Mouse (Mus musculus) mouse embryonic stem cell (cell line): Measurements from ENCODE around the gene C1ql1.

Experiments used
- in situ Hi-C, 2 experiments: fragments of 300-500 bp; cut with MboI; formaldehyde crosslinking; loops; 1 replicate in 1 of 2; 3 replicates in 1 of 2; pipeline ENCODE4 v1.14.3; 2019 to 2020; ENCODE audit warnings: low sequenced_read_pairs in 2 of 2, low pct_unique_long_range_greater_than_20kb in 1 of 2, mixed read lengths in 1 of 2; ENCODE audit not compliant: unreplicated experiment in 1 of 2

C1ql1 gene

DNA sequence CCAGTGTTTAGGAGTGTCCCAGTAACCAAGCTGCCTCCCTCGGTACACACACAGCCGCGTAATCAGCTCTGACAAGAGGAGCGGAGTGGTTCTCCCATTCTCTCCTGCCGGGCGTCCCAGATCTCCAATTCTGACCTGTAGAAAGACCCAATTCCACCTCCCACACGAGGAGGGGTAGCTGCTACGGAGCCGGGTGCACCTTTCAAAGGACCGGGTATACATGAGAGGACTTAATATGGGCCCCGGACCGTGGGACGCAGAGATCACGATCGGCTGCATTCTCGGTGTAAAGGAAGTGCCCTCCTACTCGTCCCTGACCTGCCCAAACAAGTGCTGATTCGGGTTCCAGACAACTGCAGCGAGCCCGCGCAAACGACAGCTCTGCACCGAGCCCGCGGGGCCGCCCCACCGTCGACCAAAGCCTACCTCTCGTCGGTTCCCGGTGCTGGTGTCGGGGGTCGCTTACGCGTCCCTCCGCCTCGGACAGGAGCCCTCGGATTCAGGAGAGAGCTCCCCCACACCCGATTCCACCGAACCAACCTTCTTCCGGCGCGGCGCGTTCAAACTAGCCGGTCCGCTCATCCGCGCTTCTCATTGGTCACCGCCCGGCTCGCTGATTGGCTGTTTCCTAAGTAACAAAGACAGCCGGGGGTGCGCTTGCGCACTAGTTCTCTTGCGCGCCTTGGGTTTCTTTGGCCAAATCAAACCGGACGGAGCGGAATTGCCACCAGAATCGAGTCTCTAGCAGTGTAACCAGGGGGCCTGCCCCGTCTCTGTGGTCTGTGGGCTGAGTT, 21.7 kb downstream of the C1ql1 start, which contains the start of gene Kif18b:
Gene Kif18b (minus strand): TSS at position 568 of the 794 bp plus-strand sequence.
- in situ Hi-C loops, result no loop called here

DNA sequence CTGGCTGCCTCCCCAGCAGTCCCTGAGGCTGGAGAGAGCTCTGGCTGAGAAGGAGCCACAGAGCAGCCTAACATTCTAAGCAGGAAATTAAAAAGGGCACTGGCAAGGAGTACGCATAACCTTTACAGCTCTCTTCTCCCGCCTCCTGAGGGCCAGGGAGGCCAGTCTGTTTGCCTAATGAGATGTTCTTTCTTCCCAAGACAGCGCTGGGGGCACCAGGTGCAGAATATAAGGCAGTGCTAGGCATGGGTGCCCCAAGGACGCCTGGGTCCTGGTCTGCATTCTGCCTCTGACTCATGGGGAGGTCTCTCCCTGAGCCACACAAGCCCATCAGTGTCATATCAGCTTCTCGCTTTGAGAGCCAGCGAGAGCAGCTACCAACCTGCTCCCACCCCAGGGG, 25.0 kb downstream of the C1ql1 start:
- in situ Hi-C loops, result no loop called here

DNA sequence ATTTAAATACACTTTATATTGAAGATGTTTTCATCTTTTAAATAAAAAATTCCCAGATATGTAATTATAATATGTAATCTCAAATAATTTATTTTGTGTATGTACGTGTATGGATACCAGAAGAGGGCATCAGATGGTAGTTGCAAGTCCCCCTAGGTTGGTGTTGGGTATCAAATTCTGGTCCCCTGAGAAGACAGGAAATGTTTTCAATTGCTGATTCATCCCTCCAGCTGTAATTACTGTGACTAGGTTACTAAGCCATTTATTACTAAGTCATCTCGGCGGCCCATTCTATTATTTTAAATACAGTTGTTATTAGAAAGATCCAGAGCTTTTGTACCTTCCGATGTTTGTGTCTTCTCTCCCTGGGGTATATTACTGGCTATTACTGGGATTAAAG, 28.4 kb downstream of the C1ql1 start:
- in situ Hi-C loops, result no loop called here

DNA sequence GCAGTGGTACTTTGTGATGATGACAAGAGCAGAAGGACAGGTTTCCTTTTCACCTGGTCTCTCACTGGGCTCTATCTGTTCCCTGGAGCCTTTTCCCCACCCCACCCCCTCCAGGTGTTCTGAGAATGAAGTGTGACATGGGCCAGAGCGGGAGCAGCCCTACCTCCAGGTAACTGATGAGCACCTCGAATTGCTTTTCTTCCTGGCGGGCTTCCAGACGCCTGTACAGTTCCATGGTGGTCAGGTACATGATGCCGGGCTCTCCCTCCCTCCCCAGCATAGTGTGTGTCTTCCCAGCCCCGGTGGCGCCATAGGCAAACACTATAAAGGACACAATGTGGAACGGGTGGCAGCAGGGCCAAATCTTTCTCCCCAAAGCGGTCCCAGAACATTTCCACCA, 31.1 kb downstream of the C1ql1 start:
- in situ Hi-C loops, result no loop called here

DNA sequence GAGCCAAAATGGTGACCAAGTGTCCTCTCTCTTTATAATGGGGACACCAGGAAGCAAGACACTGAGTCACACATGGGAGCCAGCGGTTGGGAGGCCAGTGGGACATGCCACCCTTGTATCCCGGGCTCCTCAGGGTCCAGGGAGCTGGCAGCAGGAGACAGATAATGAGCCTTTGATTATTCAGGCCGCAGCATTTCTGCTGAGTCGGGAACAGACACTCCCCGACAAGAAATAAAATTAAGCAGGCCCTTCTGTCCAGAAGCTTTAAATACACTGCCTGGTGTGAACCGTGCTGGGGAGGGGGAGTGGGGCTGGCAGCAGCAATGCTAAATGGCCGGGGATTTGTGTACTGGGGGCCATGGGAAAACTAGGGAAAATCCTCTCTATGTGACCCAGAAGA, 35.1 kb downstream of the C1ql1 start:
- in situ Hi-C loops, result no loop called here

DNA sequence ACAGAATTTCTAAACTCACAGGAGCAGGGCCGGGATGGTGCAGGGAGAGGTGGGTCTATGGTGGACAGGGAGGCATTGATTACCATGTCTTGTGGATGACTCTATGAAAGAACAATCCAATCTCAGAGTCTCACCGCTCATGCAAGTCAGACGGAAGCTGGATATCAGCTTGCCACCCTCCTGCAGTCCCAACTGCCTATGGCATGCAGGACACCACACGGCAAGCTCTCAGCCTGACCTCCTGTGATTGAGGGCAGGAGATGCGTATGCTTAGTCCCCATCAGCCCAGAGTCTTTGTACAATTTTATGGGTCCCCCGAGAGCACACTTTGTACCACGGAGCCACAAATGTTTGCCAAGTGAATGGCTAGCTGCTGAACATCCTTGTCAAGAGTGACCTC, 42.8 kb downstream of the C1ql1 start:
- in situ Hi-C loops, result no loop called here

DNA sequence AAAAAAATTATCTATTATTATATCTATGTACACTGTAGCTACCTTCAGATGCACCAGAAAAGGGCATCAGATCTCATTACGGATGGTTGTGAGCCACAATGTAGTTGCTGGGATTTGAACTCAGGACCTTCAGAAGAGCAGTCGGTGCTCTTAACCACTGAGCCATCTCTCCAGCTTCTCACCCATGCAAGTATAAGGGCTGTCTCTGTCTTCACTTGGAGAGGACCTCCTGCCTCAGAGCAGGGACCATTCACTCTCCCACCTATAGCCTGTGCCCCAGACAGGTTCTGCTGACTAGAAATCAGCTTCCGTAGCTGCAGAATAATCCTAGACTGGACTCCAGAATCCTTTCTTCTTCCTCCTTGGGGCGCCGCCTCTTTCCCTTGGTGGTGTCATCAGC, 44.4 kb downstream of the C1ql1 start:
- in situ Hi-C loops, result no loop called here

DNA sequence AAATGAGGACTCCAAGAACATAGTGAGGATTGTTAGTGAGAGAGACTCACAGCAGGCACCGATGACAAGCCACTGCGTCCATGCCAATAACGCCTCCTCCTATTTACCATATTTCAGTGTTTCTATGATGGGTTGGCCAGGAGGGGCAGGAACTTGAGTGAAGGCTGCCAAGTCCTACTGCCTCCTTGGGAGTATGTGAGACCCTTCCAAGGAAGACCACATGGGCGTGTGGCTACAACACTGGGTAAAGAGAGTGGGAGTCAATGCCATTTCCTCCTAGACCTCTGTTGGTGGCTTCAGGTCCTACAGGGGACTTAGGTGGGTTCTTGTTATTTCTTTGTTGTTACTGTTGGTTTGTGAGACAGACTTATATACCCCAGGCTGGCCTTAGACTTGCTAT, 45.3 kb downstream of the C1ql1 start:
- in situ Hi-C loops, result no loop called here

DNA sequence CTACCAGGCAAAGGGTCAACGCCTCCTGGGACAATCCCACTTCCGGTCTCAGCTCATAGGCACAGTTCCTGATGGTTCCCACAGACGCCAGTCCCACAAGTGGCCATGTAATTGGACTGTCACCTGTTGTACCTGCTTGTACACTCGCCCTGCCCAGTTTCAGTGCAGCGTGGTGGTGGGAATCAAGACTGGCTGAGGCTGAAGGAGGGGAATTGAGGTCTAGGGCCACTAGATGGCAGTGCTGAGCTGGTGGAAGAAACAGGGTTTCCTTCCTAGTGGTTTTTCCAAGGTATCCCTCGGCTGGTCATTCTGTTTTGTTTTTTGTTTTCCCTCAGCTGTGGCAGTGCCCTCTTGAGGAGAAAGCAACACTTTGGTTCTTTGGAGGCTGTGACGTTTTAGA, 45.7 kb downstream of the C1ql1 start, which contains the start of gene Gfap:
Gene Gfap (minus strand): TSS at position 150 of the 400 bp plus-strand sequence.
- in situ Hi-C loops, result no loop called here

DNA sequence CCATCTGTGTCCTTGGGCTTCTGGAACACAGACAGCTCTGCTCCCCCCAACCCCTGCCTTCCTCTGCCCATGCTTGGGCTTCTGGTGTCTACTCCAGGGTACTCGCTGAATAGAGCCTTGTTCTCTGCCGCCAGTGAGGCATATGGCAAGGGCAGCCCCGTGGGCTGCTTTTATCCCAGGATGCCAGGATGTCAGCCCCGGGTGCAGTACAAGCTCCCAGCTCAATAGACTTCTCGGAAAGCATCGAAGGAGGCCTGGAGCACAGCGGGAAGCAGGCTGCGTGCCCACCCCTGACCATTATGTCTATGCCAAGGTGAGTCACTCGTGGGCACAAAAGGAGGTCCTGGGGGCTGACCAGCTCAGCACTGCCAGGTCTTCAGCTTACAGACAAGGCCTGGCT, 48.1 kb downstream of the C1ql1 start:
- in situ Hi-C loops, result loop anchor here in 1 of 2 experiments (5.0 kb wide), 1 partner anchor 94 kb away; no protein-coding TSS in a partner anchor

DNA sequence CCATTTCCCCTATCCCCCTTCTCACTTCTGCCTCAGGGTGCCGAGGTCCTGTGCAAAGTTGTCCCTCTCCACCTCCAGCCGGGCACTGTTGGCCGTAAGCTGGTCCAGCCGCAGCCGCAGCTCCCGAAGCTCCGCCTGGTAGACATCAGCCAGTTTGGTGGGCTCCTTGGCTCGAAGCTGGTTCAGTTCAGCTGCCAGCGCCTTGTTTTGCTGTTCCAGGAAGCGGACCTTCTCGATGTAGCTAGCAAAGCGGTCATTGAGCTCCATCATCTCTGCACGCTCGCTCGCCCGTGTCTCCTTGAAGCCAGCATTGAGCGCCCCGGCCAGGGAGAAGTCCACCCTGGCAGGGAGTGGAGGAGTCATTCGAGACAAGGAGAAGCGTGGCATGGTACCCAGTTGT, 49.8 kb downstream of the C1ql1 start:
- in situ Hi-C loops, result loop anchor here in 1 of 2 experiments (5.0 kb wide), 1 partner anchor 96 kb away; no protein-coding TSS in a partner anchor

DNA sequence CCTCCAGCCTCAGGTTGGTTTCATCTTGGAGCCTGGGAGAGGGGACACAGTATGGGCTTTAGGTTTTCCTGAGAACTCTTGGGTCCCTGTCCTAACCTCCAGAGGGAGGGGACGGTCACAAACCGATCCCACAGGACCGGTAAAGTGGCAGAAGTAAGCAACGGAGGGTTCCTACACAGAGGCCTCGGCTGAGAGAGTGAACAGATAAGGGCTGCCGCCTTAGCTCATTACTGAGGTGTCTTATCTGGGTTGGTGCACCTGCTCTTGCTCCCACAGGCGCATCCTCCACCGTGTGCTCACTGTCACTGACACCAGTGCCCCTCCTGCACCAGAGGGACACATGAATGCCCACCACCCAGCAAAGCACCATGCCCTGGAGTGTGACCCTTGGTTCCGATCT, 50.7 kb downstream of the C1ql1 start:
- in situ Hi-C loops, result loop anchor here in 1 of 2 experiments (5.0 kb wide), 1 partner anchor 97 kb away; no protein-coding TSS in a partner anchor

DNA sequence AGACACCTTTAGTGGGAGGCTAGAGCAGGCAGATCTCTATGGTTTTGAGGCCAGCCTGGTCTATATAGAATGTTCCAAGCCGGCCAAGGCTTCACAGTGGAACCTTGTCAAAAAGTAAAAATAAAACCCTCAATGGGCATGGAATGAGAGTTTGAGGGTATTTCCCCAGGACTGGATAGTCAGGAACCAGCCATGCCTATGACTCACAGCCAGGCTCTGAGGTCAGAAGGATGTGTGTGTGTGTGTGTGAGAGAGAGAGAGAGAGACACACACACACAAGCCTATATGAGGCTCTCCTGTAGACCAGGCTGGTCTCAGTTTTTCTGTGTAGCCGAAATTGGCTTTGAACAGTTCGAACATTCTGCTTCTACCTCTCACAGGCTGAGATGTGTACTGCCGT, 51.8 kb downstream of the C1ql1 start:
- in situ Hi-C loops, result loop anchor here in 1 of 2 experiments (5.0 kb wide), 1 partner anchor 98 kb away; no protein-coding TSS in a partner anchor

DNA sequence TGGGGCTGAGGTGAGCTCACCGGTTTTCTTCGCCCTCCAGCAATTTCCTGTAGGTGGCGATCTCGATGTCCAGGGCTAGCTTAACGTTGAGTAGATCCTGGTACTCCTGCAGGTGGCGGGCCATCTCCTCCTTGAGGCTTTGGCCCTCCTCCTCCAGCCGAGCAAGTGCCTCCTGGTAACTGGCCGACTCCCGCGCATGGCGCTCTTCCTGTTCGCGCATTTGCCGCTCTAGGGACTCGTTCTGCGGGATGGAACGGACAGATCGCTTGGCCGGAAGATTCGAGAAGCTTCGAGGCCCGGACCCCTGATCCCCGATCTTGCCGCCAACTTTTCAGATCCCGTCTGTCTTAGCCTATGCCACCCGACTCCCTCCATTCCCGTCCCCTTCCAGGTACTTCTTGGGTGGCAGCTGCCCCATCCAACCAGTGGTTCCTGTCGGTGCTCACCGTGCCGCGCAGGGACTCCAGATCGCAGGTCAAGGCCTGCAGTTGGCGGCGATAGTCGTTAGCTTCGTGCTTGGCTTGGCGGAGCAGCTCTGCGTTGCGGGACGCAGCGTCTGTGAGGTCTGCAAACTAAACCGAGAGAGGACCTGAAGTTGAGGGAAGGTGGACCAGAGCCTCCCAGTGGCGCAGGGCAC, 53.4 kb downstream of the C1ql1 start:
- in situ Hi-C loops, result no loop called here

DNA sequence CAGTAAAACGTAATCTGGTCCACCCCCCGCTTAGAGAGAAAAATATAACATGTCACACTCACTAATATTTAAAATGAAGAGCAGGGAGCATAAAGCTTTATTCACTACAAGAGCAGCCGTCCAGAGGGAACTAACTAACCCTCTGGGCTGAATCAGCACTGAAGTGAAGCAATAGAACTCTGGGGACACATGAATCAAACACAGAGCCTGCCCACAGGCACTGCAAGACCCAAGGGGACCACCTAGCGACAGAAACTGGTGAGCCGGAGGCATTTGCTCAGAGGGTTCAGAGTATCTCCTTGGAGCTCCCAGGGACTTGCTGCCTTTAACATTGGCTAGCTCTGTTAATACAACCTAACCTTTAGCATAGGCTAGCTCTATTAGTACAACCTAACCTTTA, 56.4 kb downstream of the C1ql1 start:
- in situ Hi-C loops, result no loop called here
